Mouse (Mus musculus) intestine, embryonic 14.5 days (tissue): Measurements from ENCODE around the gene Adh6a. TPM values are rescaled to one million over a fixed set of nuclear protein-coding genes. Genes with fewer than 3 reads are reported as not detected.

Experiments
- ATAC-seq: fragments of 200-750 bp; cut with Nextera tagmentation; replicated peaks from 2 replicates; pipeline ENCODE4 v1.8.0; 2017; ENCODE audit warnings: low read depth, moderate number of reproducible peaks, moderate TSS enrichment, moderate library complexity; ENCODE audit not compliant: low FRiP score, low TSS enrichment
- DNase-seq: peaks from one replicate; pipeline ENCODE4 v3.0.0-alpha.2; 2018; ENCODE audit warnings: low spot score
- H3K27ac ChIP-seq: fragments of 300-500 bp; sonication (generic); 2 replicates; pipeline ENCODE4 v1.5.1; 2014; ENCODE audit warnings: low read depth, mild to moderate bottlenecking, control low read depth
- H3K27me3 ChIP-seq: fragments of 300-500 bp; sonication (generic); replicated peaks from 2 replicates; pipeline ENCODE4 v1.6.1; 2014; ENCODE audit warnings: low read length, control low read depth; ENCODE audit not compliant: control insufficient read depth, insufficient read depth
- H3K36me3 ChIP-seq: fragments of 300-500 bp; sonication (generic); 2 replicates; pipeline ENCODE4 v1.6.1; 2014; ENCODE audit warnings: low read length, control low read depth; ENCODE audit not compliant: control insufficient read depth, insufficient read depth
- H3K4me1 ChIP-seq: fragments of 300-500 bp; sonication (generic); replicated peaks from 2 replicates; pipeline ENCODE4 v1.6.1; 2014; ENCODE audit warnings: low read length, control low read depth, mixed read lengths; ENCODE audit not compliant: control insufficient read depth, insufficient read depth
- H3K4me2 ChIP-seq: fragments of 300-500 bp; sonication (generic); 2 replicates; pipeline ENCODE4 v1.6.1; 2014; ENCODE audit warnings: low read length
- H3K4me3 ChIP-seq: fragments of 300-500 bp; sonication (generic); 2 replicates; pipeline ENCODE4 v1.5.1; 2014; ENCODE audit warnings: low read depth, low read length, control low read depth, mixed read lengths
- H3K9ac ChIP-seq: fragments of 300-500 bp; sonication (generic); 2 replicates; pipeline ENCODE4 v1.6.1; 2014; ENCODE audit warnings: mild to moderate bottlenecking, low read length
- H3K9me3 ChIP-seq: fragments of 300-500 bp; sonication (generic); 2 replicates; pipeline ENCODE4 v1.6.1; 2016; ENCODE audit warnings: low read length, control low read depth; ENCODE audit not compliant: control insufficient read depth
- WGBS: fragments of 180-500 bp; shearing (Covaris S2); extraction: QIAGEN DNeasy Blood & Tissue Kit; methylation state at CpG from one replicate; pipeline ENCODE4 v1.1.7; 2014; 5-methylcytosine and 5-hydroxymethylcytosine counted together
- polyA plus RNA-seq: library from polyadenylated mRNA; unstranded; fragments of >200 nt; fragmentation: Nextera tagmentation; extraction: Ambion mirVana; gene quantifications from 2 replicates; pipeline ENCODE4 v1.2.1, GENCODE M21; 2014

The Adh6a gene
- polyA plus RNA-seq, 1 experiment from 2014 or later: 0.31 TPM

DNA sequence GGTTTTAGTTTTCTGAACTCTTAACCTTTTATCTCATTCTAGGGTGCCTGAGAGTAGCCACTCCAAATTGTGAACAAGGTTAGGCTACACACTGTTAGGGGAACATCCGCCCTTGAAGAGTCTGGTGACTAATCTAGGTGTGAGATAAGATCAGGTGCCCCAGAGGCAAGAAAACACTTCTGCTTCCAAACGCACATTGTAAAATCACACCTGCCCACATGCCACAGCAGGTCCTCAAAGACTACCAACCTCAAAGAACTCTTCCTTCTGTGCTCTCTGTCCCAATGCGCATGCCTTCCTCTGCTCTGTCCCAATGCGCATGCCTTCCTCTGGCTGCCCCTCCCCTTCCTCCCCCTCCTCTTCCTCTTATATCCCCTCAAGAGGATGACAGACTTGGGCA is 21.2 kb downstream of the Adh6a start:
- no peaks in the 10 kb centered on the region for H3K4me1 ChIP-seq
- no peaks in the 10 kb centered on the region for H3K9me3 ChIP-seq
- no peak overlapping the region for H3K4me2 ChIP-seq
- H3K9ac ChIP-seq: no peak overlapping the region
- H3K36me3 ChIP-seq: no peaks in the 10 kb centered on the region
- H3K4me3 ChIP-seq: no peak overlapping the region
- 66% methylated on average over 4 of the region's 4 CpGs for WGBS
- ATAC-seq (no peak), DNase-seq (no peak)
- H3K27me3 ChIP-seq: no peaks in the 10 kb centered on the region
- no peak overlapping the region for H3K27ac ChIP-seq

- no peak overlapping the region for H3K9ac ChIP-seq
- H3K4me3 ChIP-seq: no peak overlapping the region
- no peak overlapping the region for H3K4me2 ChIP-seq
- no peaks in the 10 kb centered on the region for H3K36me3 ChIP-seq
- DNase-seq (no peak), ATAC-seq (no peak)
- WGBS: 83% methylated on average over 1 of the region's 1 CpGs
- H3K9me3 ChIP-seq: no peaks in the 10 kb centered on the region
- no peaks in the 10 kb centered on the region for H3K27me3 ChIP-seq
- H3K27ac ChIP-seq: no peak overlapping the region
- H3K4me1 ChIP-seq: no peaks in the 10 kb centered on the region
These were observed 22.5 kb downstream of the Adh6a start for GRCm38 (mm10) chr3:138335566-138335965.

- H3K9ac ChIP-seq: no peak overlapping the region
- DNase-seq (no peak), ATAC-seq (no peak)
- H3K4me3 ChIP-seq: no peak overlapping the region
- no peaks in the 10 kb centered on the region for H3K27me3 ChIP-seq
- H3K9me3 ChIP-seq: no peaks in the 10 kb centered on the region
- H3K36me3 ChIP-seq: no peaks in the 10 kb centered on the region
- no peak overlapping the region for H3K4me2 ChIP-seq
- WGBS: 53% methylated on average over 3 of the region's 3 CpGs
- H3K27ac ChIP-seq: no peak overlapping the region
- H3K4me1 ChIP-seq: no peaks in the 10 kb centered on the region
These were observed 23.1 kb downstream of the Adh6a start for GRCm38 (mm10) chr3:138336104-138336754.

DNA sequence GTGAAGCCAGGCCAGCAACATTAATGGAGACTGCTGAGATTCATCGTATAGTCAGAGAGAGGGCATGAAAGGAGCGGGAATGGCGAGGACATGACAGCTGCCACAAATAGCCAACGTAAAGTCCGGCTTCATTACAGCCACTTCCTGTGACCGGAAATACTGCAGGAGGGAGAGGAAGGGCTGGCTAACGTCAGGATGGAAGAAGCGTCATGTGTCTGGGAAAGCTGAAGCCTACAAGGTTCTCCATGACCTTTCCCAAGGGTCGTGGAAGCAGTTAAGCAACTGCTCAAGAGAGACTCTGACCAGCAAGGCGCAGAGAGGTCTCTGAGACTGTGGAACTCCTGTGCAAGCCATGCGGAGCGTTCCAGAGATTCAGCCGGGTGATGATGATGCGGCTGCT is 28.4 kb downstream of the Adh6a start, which contains the start of gene Adh6b:
TSS of gene Adh6b (plus strand) at position 305 of the 400 bp plus-strand sequence.
- Histone ChIP-seq H3K9ac (no peak within 1 kb of the TSS), H3K4me3 (no peak within 1 kb of the TSS), H3K4me1 (no peaks in the 10 kb centered on the region), H3K4me2 (no peak within 1 kb of the TSS), H3K9me3 (no peaks in the 10 kb centered on the region), H3K27me3 (no peaks in the 10 kb centered on the region), H3K27ac (no peak within 1 kb of the TSS), H3K36me3 (no peaks in the 10 kb centered on the region)
- DNase-seq (no peak), ATAC-seq (no peak)
- WGBS: 67% methylated on average over 14 of the region's 14 CpGs

- ATAC-seq (no peak), DNase-seq (no peak)
- no peak overlapping the region for H3K27ac ChIP-seq
- no peaks in the 10 kb centered on the region for H3K9me3 ChIP-seq
- H3K27me3 ChIP-seq: no peaks in the 10 kb centered on the region
- no peak overlapping the region for H3K4me3 ChIP-seq
- WGBS: 42% methylated on average over 3 of the region's 3 CpGs
- H3K4me2 ChIP-seq: no peak overlapping the region
- H3K9ac ChIP-seq: no peak overlapping the region
- no peaks in the 10 kb centered on the region for H3K4me1 ChIP-seq
- no peaks in the 10 kb centered on the region for H3K36me3 ChIP-seq
These were observed 34.0 kb downstream of the Adh6a start for GRCm38 (mm10) chr3:138347041-138347440.

GRCm38 (mm10) chr3:138352012-138352809 is 39.1 kb downstream of the Adh6a start:
- 90% methylated on average over 11 of the region's 11 CpGs for WGBS
- no peak overlapping the region for H3K9ac ChIP-seq

DNA sequence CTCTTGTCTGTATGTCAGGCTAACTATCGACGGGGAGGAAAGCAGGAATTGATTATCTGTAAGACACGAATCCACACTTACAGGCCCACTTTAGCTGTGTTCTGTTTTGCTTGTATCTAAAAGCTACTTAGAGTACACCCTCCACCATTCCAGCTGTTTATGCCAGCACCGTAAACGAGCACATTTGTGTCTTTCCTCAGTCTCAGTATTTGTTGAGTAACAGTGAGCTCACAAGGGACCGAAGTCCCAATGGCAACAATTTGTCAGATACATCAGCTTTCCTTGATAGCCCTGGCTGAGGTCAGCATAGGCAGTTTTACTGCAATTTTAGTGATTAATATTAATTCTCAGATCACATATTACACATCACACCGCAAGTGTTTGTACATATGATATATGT is 45.8 kb downstream of the Adh6a start:
- Histone ChIP-seq H3K27me3 (no peaks in the 10 kb centered on the region), H3K36me3 (no peaks in the 10 kb centered on the region), H3K4me1 (no peaks in the 10 kb centered on the region), H3K4me2 (no peak overlapping the region), H3K9ac (no peak overlapping the region), H3K27ac (no peak overlapping the region), H3K9me3 (no peaks in the 10 kb centered on the region), H3K4me3 (no peak overlapping the region)
- DNase-seq (no peak), ATAC-seq (no peak)
- 80% methylated on average over 7 of the region's 7 CpGs for WGBS

More at GRCm38 (mm10) chr3:138352012-138352809, 39.1 kb downstream of the Adh6a start:
- no peaks in the 10 kb centered on the region for H3K27me3 ChIP-seq
- DNase-seq: no peak
- H3K27ac ChIP-seq: no peak overlapping the region
- H3K36me3 ChIP-seq: no peaks in the 10 kb centered on the region
- H3K4me1 ChIP-seq: no peaks in the 10 kb centered on the region
- no peaks in the 10 kb centered on the region for H3K9me3 ChIP-seq
- no peak overlapping the region for H3K4me2 ChIP-seq
- ATAC-seq: no peak
- no peak overlapping the region for H3K4me3 ChIP-seq

DNA sequence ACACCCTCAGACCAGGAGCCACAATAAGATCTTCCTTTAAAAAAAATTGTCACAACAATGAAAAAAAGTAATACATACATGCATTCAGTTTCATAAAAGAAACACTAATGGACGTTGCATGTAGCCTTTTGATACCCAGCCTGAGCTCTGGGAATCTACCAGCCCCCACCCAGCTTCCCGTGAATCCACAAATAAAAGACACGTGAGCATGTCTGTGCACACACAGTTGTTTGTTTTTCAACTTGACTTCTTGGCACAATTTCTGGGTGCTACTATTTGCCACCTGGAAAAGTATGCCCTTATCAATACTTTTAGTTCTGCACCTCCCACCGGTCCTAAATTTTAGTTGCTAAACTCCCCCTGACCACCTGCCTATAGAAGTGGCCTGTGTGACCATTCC is 47.6 kb downstream of the Adh6a start:
- ATAC-seq (no peak), DNase-seq (no peak)
- H3K4me2 ChIP-seq: no peak overlapping the region
- no peaks in the 10 kb centered on the region for H3K4me1 ChIP-seq
- no peaks in the 10 kb centered on the region for H3K36me3 ChIP-seq
- no peaks in the 10 kb centered on the region for H3K9me3 ChIP-seq
- 80% methylated on average over 4 of the region's 4 CpGs for WGBS
- H3K4me3 ChIP-seq: no peak overlapping the region
- H3K27ac ChIP-seq: no peak overlapping the region
- no peaks in the 10 kb centered on the region for H3K27me3 ChIP-seq
- H3K9ac ChIP-seq: no peak overlapping the region

DNA sequence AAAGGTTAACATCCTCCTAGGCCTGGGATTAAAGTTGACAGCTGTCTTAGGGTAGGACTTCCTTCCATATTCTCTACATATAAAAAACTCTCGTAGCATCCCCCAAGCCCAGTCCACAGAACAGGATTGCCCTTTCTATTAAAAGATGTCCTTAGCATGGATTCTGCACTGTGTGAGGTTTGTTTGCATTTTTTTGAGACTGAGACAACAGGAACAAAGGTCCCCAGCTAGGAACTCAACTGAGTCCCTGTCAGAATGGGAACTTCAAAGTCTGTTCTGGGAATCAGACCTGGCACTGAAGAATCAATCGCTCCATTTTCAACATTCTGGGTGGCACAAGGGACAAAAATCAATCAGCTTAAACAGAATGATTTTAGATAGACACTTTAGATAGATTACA is 49.8 kb downstream of the Adh6a start:
- DNase-seq: no peak
- WGBS: 81% methylated on average over 2 of the region's 2 CpGs
- no peak for ATAC-seq
- no peaks in the 10 kb centered on the region for H3K27me3 ChIP-seq
- H3K9me3 ChIP-seq: no peaks in the 10 kb centered on the region
- no peak overlapping the region for H3K4me3 ChIP-seq
- no peak overlapping the region for H3K9ac ChIP-seq
- no peaks in the 10 kb centered on the region for H3K36me3 ChIP-seq
- no peak overlapping the region for H3K4me2 ChIP-seq
- H3K27ac ChIP-seq: no peak overlapping the region
- H3K4me1 ChIP-seq: no peaks in the 10 kb centered on the region
